Comparison of ENCODE assay signal across 8 mouse cellular contexts in the genomic region with DNA sequence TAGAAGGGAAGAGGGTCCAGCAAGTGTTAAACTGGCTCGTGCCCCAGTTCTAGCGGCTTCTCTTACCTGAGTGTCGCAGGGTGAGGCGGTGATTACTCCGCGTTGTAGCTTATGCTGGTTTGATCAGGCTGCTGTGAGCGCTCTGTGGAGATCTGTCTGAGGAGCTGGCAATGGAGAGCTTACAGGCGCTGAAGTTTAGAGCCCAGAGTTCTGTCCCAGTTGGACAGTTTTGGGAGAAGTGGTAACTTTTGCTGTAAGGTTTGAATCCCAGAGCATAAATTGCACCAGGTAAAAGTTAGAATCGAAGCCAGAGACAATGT. TPM values are rescaled to one million over a fixed set of nuclear protein-coding genes. Genes with fewer than 3 reads are reported as not detected.
DNase-seq lines count a peak whose midpoint lies in the region; ATAC-seq and TF ChIP-seq lines count a peak whose summit lies in the region.

No protein-coding gene starts in this region.

- no peak for DNase-seq in heart, adult 18-20 months
- no peak for DNase-seq in MEL (ENCODE audit: low read depth, low spot score)
- no peak for DNase-seq in hindbrain, embryonic 10.5 days (ENCODE audit: low spot score)
- no peak for DNase-seq in midbrain, embryonic 10.5 days (ENCODE audit: low spot score)
- no peak for DNase-seq in urinary bladder, postnatal 10 days (ENCODE audit: low spot score)
- DNase-seq in cerebellum, postnatal 25 days = no peak

- TF ChIP-seq RAD21 in MEL (IDR thresholded peaks at IDR 0.05; ENCODE audit: low read depth, low read length) = no peak

- H3K9ac ChIP-seq in heart, embryonic 16.5 days (ENCODE audit: low read length) = peak overlapping the region; percentile 87
- peak overlapping the region; percentile 84 for H3K9ac ChIP-seq in MEL (ENCODE audit: control insufficient read depth, low read depth, low read length, poor library complexity, severe bottlenecking)

- no peaks in the 10 kb centered on the region for H3K36me3 ChIP-seq in heart, embryonic 16.5 days (ENCODE audit: control insufficient read depth, insufficient read depth)
- H3K36me3 ChIP-seq in MEL (ENCODE audit: control insufficient read depth in 1 of 2, insufficient read depth in 2 of 2, low read length in 2 of 2) = peaks cover 0 to 45% of the 10 kb centered on the region in 2 experiments; a peak in 2 of 4 replicates
- no peaks in the 10 kb centered on the region for H3K36me3 ChIP-seq in hindbrain, embryonic 10.5 days
- no peaks in the 10 kb centered on the region for H3K36me3 ChIP-seq in midbrain, embryonic 10.5 days

- TF ChIP-seq EP300 in MEL (IDR thresholded peaks at IDR 0.05; ENCODE audit: low read depth in 1 of 2, low read length in 2 of 2) = no peak

- no peak for ATAC-seq in heart, embryonic 16.5 days (replicated peaks; ENCODE audit: extremely low read depth, insufficient read depth, low FRiP score)
- no peak for ATAC-seq in activated CD4-positive, CD25-positive, alpha-beta regulatory T cell, adult 4 months

- TF ChIP-seq CTCF in MEL (IDR thresholded peaks at IDR 0.05 in 2 of 3, conservative IDR thresholded peaks at IDR 0.05 in 1 of 3; ENCODE audit: control insufficient read depth in 1 of 3, insufficient read depth in 1 of 3, low read depth in 2 of 3, low read length in 3 of 3, poor library complexity in 1 of 3, severe bottlenecking in 1 of 3) = no peak

- no peaks in the 10 kb centered on the region for H3K27me3 ChIP-seq in heart, embryonic 16.5 days (ENCODE audit: control insufficient read depth, insufficient read depth, low read length)
- H3K27me3 ChIP-seq in MEL (ENCODE audit: control insufficient read depth in 1 of 2, insufficient read depth in 2 of 2, low read length in 2 of 2) = no peaks in the 10 kb centered on the region
- no peaks in the 10 kb centered on the region for H3K27me3 ChIP-seq in hindbrain, embryonic 10.5 days (ENCODE audit: insufficient read depth, poor library complexity, severe bottlenecking)
- no peaks in the 10 kb centered on the region for H3K27me3 ChIP-seq in midbrain, embryonic 10.5 days (ENCODE audit: low read depth, poor library complexity, severe bottlenecking)

- WGBS in heart, embryonic 16.5 days = 14% methylated on average over 9 of the region's 9 CpGs
- WGBS in hindbrain, embryonic 10.5 days = 23% methylated on average over 9 of the region's 9 CpGs
- 19% methylated on average over 9 of the region's 9 CpGs for WGBS in midbrain, embryonic 10.5 days

- H3K9me3 ChIP-seq in heart, embryonic 16.5 days (replicated peaks; ENCODE audit: control insufficient read depth, low read length) = no peaks in the 10 kb centered on the region
- H3K9me3 ChIP-seq in MEL (replicated peaks; ENCODE audit: insufficient read depth, low read length) = no peaks in the 10 kb centered on the region
- H3K9me3 ChIP-seq in hindbrain, embryonic 10.5 days = no peaks in the 10 kb centered on the region
- H3K9me3 ChIP-seq in midbrain, embryonic 10.5 days (replicated peaks) = no peaks in the 10 kb centered on the region

- peak overlapping the region; percentile 86 for H3K4me2 ChIP-seq in heart, embryonic 16.5 days (ENCODE audit: low read depth, low read length)

- H3K4me1 ChIP-seq in heart, embryonic 16.5 days (ENCODE audit: control insufficient read depth, insufficient read depth, low read length) = peaks cover 39% of the 10 kb centered on the region
- H3K4me1 ChIP-seq in MEL (ENCODE audit: control insufficient read depth in 1 of 2, insufficient read depth in 2 of 2, low read length in 2 of 2) = peaks cover 9 to 41% of the 10 kb centered on the region in 2 experiments
- H3K4me1 ChIP-seq in hindbrain, embryonic 10.5 days (replicated peaks) = peaks cover 30% of the 10 kb centered on the region
- H3K4me1 ChIP-seq in midbrain, embryonic 10.5 days = peaks cover 32% of the 10 kb centered on the region

- H3K79me2 ChIP-seq in MEL (ENCODE audit: control insufficient read depth, insufficient read depth, low read length, poor library complexity) = peaks cover 14% of the 10 kb centered on the region

- H3K27ac ChIP-seq in heart, embryonic 16.5 days (ENCODE audit: low read length) = peak overlapping the region; percentile 89
- H3K27ac ChIP-seq in MEL (ENCODE audit: control insufficient read depth, low read depth, low read length) = peak overlapping the region; percentile 82
- peak overlapping the region; percentile 92 for H3K27ac ChIP-seq in hindbrain, embryonic 10.5 days
- peak overlapping the region; percentile 90 for H3K27ac ChIP-seq in midbrain, embryonic 10.5 days (replicated peaks)

- peak overlapping the region; percentile 69 for H3K4me3 ChIP-seq in heart, embryonic 16.5 days (ENCODE audit: low read length)
- H3K4me3 ChIP-seq in MEL (ENCODE audit: control insufficient read depth in 1 of 2, insufficient read depth in 1 of 2, low read depth in 2 of 2, low read length in 2 of 2) = peak overlapping the region; percentile 66 to 81
- H3K4me3 ChIP-seq in hindbrain, embryonic 10.5 days = peak overlapping the region; percentile 87
- peak overlapping the region; percentile 82 for H3K4me3 ChIP-seq in midbrain, embryonic 10.5 days

- peak in 1 of 2 experiments; percentile 5; a peak in 2 of 4 replicates for TF ChIP-seq POLR2A in MEL (IDR thresholded peaks at IDR 0.05; ENCODE audit: control insufficient read depth in 1 of 2, insufficient read depth in 1 of 2, low read depth in 1 of 2, low read length in 2 of 2, poor library complexity in 1 of 2)

TF ChIP-seq in MEL, 35 proteins besides CTCF, POLR2A, EP300 and RAD21 (continues in another document):
- no peak for TF ChIP-seq BHLHE40 (IDR thresholded peaks at IDR 0.05; ENCODE audit: borderline replicate concordance, low read depth, low read length)
- no peak for TF ChIP-seq MYC (IDR thresholded peaks at IDR 0.05; ENCODE audit: low read depth, low read length)
- TF ChIP-seq USF1 (IDR thresholded peaks at IDR 0.05; ENCODE audit: low read depth, low read length) = no peak
- TF ChIP-seq TBP (IDR thresholded peaks at IDR 0.05; ENCODE audit: low read depth, low read length) = peak; percentile 41; the same call in 1 of the 2 replicates

RNA-seq across cellular contexts. Expression of gene A130010J15Rik, which starts 5.9 kb away (rescaled TPM):
- 11.5 and 11.7 TPM in 2 replicates for polyA plus RNA-seq in heart, embryonic 16.5 days (2015; fragmentation: Nextera tagmentation; extraction: Ambion mirVana)
- 1 to 10 TPM; 4.1 to 5.1 TPM for total RNA-seq in heart, adult 18-20 months (2021)
- 12.5 and 13.2 TPM in 2 replicates for total RNA-seq in MEL (2012; rRNA removed)
- polyA plus RNA-seq in MEL (2012; ENCODE audit: insufficient read depth in 1 of 2, insufficient read length in 2 of 2, low read depth in 1 of 2, low replicate concordance in 2 of 2, missing spikeins in 1 of 2) = 1 to 10 TPM in 1 of 2 experiments, not detected in 1; 5.8 TPM
- polyA plus RNA-seq in hindbrain, embryonic 10.5 days (2016; fragmentation: Nextera tagmentation; extraction: Ambion mirVana) = 13.8 and 17.7 TPM in 2 replicates
- 16.7 and 16.9 TPM in 2 replicates for polyA plus RNA-seq in midbrain, embryonic 10.5 days (2016; fragmentation: Nextera tagmentation; extraction: Ambion mirVana)
- 10 to 100 TPM in 1 of 2 experiments, 1 to 10 TPM in 1; 9.8 to 16.4 TPM for polyA plus RNA-seq in activated CD4-positive, CD25-positive, alpha-beta regulatory T cell, adult 4 months (2017; shearing (Covaris generic))

RNA-seq across cellular contexts. Expression of gene Irf6, which starts 20.9 kb away (rescaled TPM):
- 5.3 and 5.6 TPM in 2 replicates for polyA plus RNA-seq in heart, embryonic 16.5 days (2015; fragmentation: Nextera tagmentation; extraction: Ambion mirVana)
- 1 to 10 TPM; 1.1 to 2.5 TPM for total RNA-seq in heart, adult 18-20 months (2021)
- total RNA-seq in MEL (2012; rRNA removed) = 0.03 and 0.15 TPM in 2 replicates
- under 1 TPM in 1 of 2 experiments, not detected in 1; 0.19 TPM for polyA plus RNA-seq in MEL (2012; ENCODE audit: insufficient read depth in 1 of 2, insufficient read length in 2 of 2, low read depth in 1 of 2, low replicate concordance in 2 of 2, missing spikeins in 1 of 2)
- polyA plus RNA-seq in hindbrain, embryonic 10.5 days (2016; fragmentation: Nextera tagmentation; extraction: Ambion mirVana) = 3.7 and 4.9 TPM in 2 replicates
- polyA plus RNA-seq in midbrain, embryonic 10.5 days (2016; fragmentation: Nextera tagmentation; extraction: Ambion mirVana) = 2.3 and 2.6 TPM in 2 replicates
- 1 to 10 TPM; 3.5 to 5.9 TPM for polyA plus RNA-seq in activated CD4-positive, CD25-positive, alpha-beta regulatory T cell, adult 4 months (2017; shearing (Covaris generic))

RNA-seq across cellular contexts. Expression of gene Traf3ip3, which starts 27.7 kb away (rescaled TPM):
- polyA plus RNA-seq in heart, embryonic 16.5 days (2015; fragmentation: Nextera tagmentation; extraction: Ambion mirVana) = 5.9 and 13.3 TPM in 2 replicates
- total RNA-seq in heart, adult 18-20 months (2021) = 1 to 10 TPM; 1.3 to 4.7 TPM
- total RNA-seq in MEL (2012; rRNA removed) = 5.2 and 7.2 TPM in 2 replicates
- polyA plus RNA-seq in MEL (2012; ENCODE audit: insufficient read depth in 1 of 2, insufficient read length in 2 of 2, low read depth in 1 of 2, low replicate concordance in 2 of 2, missing spikeins in 1 of 2) = 1 to 10 TPM in 1 of 2 experiments, not detected in 1; 9.7 TPM
- 1.5 and 1.8 TPM in 2 replicates for polyA plus RNA-seq in hindbrain, embryonic 10.5 days (2016; fragmentation: Nextera tagmentation; extraction: Ambion mirVana)
- 1.2 and 1.9 TPM in 2 replicates for polyA plus RNA-seq in midbrain, embryonic 10.5 days (2016; fragmentation: Nextera tagmentation; extraction: Ambion mirVana)
- 100 to 1,000 TPM; 269 to 282 TPM for polyA plus RNA-seq in activated CD4-positive, CD25-positive, alpha-beta regulatory T cell, adult 4 months (2017; shearing (Covaris generic))

RNA-seq across cellular contexts. Expression of gene Lamb3, which starts 33.7 kb away (rescaled TPM):
- 9.6 and 11.6 TPM in 2 replicates for polyA plus RNA-seq in heart, embryonic 16.5 days (2015; fragmentation: Nextera tagmentation; extraction: Ambion mirVana)
- total RNA-seq in heart, adult 18-20 months (2021) = 10 to 100 TPM in 1 of 2 experiments, 1 to 10 TPM in 1; 8.5 to 13.5 TPM
- total RNA-seq in MEL (2012; rRNA removed) = 0.35 TPM in 1 of 2 replicates, not detected in the other
- under 1 TPM in 1 of 2 experiments, not detected in 1; 0.03 TPM for polyA plus RNA-seq in MEL (2012; ENCODE audit: insufficient read depth in 1 of 2, insufficient read length in 2 of 2, low read depth in 1 of 2, low replicate concordance in 2 of 2, missing spikeins in 1 of 2)
- 0.37 and 0.46 TPM in 2 replicates for polyA plus RNA-seq in hindbrain, embryonic 10.5 days (2016; fragmentation: Nextera tagmentation; extraction: Ambion mirVana)
- 0.09 and 0.17 TPM in 2 replicates for polyA plus RNA-seq in midbrain, embryonic 10.5 days (2016; fragmentation: Nextera tagmentation; extraction: Ambion mirVana)
- 10 to 100 TPM; 17.1 to 18.9 TPM for polyA plus RNA-seq in activated CD4-positive, CD25-positive, alpha-beta regulatory T cell, adult 4 months (2017; shearing (Covaris generic))

RNA-seq across cellular contexts. Expression of gene Diexf, which starts 43.7 kb away (rescaled TPM):
- 5.6 and 7.3 TPM in 2 replicates for polyA plus RNA-seq in heart, embryonic 16.5 days (2015; fragmentation: Nextera tagmentation; extraction: Ambion mirVana)
- total RNA-seq in heart, adult 18-20 months (2021) = 10 to 100 TPM; 10.1 to 12.4 TPM
- 20.6 and 21.8 TPM in 2 replicates for total RNA-seq in MEL (2012; rRNA removed)
- polyA plus RNA-seq in MEL (2012; ENCODE audit: insufficient read depth in 1 of 2, insufficient read length in 2 of 2, low read depth in 1 of 2, low replicate concordance in 2 of 2, missing spikeins in 1 of 2) = 10 to 100 TPM in 1 of 2 experiments, not detected in 1; 45.4 TPM
- 7.0 and 9.3 TPM in 2 replicates for polyA plus RNA-seq in hindbrain, embryonic 10.5 days (2016; fragmentation: Nextera tagmentation; extraction: Ambion mirVana)
- 8.4 and 8.8 TPM in 2 replicates for polyA plus RNA-seq in midbrain, embryonic 10.5 days (2016; fragmentation: Nextera tagmentation; extraction: Ambion mirVana)
- 1 to 10 TPM; 6.8 to 7.1 TPM for polyA plus RNA-seq in activated CD4-positive, CD25-positive, alpha-beta regulatory T cell, adult 4 months (2017; shearing (Covaris generic))

Comparison
In these comparisons a context has a peak if more than half of its experiments do, and no peak if none do; other contexts are left out.
1. RNA of gene Traf3ip3, which starts 27.7 kb away (polyA plus RNA-seq): 269 to 282 TPM in activated CD4-positive, CD25-positive, alpha-beta regulatory T cell, adult 4 months; 5.9 to 13.3 TPM in heart, embryonic 16.5 days, 9.7 TPM in MEL, 1.2 to 1.9 TPM in midbrain, embryonic 10.5 days and 1.5 to 1.8 TPM in hindbrain, embryonic 10.5 days; every median in the first group is over 10 times any median in the second.
2. Peak in every context shown above with its lines, with median percentiles within 50 percentile points of each other: H3K27ac ChIP-seq and H3K4me3 ChIP-seq.